Mouse (Mus musculus): Measurements from ENCODE around the gene Plcb4. TPM values are rescaled to one million over a fixed set of nuclear protein-coding genes. Genes with fewer than 3 reads are reported as not detected.

Gene Plcb4
- polyA plus RNA-seq, 1 experiment = 6.1 TPM

DNA sequence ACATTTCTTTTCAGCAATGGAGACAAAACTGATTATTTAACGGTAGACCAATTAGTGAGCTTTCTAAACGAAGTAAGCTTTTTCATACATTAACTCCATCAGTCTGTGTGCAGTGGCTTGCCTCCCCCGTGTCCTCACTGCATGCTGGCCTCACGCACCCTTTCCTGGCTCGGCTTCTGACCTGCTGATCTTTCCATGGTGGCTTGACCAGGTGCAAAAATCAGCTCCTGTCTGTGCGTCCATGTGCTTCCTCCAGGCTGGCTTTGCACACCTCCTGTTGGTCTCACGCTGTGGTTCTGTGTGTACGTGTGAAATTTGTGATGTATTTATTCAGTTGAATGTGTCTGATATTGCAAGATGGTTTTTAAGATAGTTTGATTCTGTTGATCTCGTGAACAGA, 281.1 kb downstream of the Plcb4 start:
- Histone ChIP-seq H3K4me1 (ENCODE audit: control insufficient read depth, insufficient read depth, low read length) (no peaks in the 10 kb centered on the region), H3K27ac (ENCODE audit: insufficient read depth, low read depth, low read length) (no peak overlapping the region), H3K36me3 (ENCODE audit: control insufficient read depth, insufficient read depth, low read length) (no peaks in the 10 kb centered on the region), H3K27me3 (replicated peaks; ENCODE audit: control insufficient read depth, insufficient read depth, low read length) (no peaks in the 10 kb centered on the region), H3K4me3 (ENCODE audit: insufficient read depth, low read depth, low read length) (no peak overlapping the region)
- TF ChIP-seq POLR2A (IDR thresholded peaks at IDR 0.05; ENCODE audit: low read depth, low read length) (no peak), CTCF (conservative IDR thresholded peaks at IDR 0.05; ENCODE audit: insufficient read depth, insufficient read length, low read depth, low read length) (no peak)
- WGBS = 73% methylated on average over 9 of the region's 9 CpGs
- no peak for DNase-seq

DNA sequence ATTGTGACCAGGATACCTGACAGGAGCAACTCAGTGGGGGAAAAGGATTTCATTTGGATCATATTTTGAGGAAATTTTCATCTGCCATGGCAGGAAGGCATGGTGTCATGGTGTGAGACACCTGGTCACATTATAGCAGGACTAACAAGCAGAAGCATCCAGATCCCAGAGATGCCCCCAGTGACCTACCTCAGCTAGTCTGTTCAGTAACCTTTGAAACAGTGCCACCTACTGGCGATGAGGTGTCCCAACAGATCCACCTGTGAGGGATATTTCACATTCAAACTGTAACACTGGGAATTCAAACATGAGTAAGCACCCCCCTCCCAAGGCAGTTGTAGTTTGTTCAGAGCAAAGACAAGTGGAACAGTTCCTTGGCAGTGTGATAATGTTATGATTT, 289.0 kb downstream of the Plcb4 start:
- Histone ChIP-seq H3K36me3 (ENCODE audit: control insufficient read depth, insufficient read depth, low read length) (no peaks in the 10 kb centered on the region), H3K27me3 (replicated peaks; ENCODE audit: control insufficient read depth, insufficient read depth, low read length) (no peaks in the 10 kb centered on the region), H3K4me1 (ENCODE audit: control insufficient read depth, insufficient read depth, low read length) (no peaks in the 10 kb centered on the region), H3K27ac (ENCODE audit: insufficient read depth, low read depth, low read length) (no peak overlapping the region), H3K4me3 (ENCODE audit: insufficient read depth, low read depth, low read length) (no peak overlapping the region)
- no peak for DNase-seq
- 85% methylated on average over 1 of the region's 1 CpGs for WGBS
- TF ChIP-seq POLR2A (IDR thresholded peaks at IDR 0.05; ENCODE audit: low read depth, low read length) = no peak
- peak; percentile 22; the same call in 1 of the 2 replicates for TF ChIP-seq CTCF (conservative IDR thresholded peaks at IDR 0.05; ENCODE audit: insufficient read depth, insufficient read length, low read depth, low read length)

DNA sequence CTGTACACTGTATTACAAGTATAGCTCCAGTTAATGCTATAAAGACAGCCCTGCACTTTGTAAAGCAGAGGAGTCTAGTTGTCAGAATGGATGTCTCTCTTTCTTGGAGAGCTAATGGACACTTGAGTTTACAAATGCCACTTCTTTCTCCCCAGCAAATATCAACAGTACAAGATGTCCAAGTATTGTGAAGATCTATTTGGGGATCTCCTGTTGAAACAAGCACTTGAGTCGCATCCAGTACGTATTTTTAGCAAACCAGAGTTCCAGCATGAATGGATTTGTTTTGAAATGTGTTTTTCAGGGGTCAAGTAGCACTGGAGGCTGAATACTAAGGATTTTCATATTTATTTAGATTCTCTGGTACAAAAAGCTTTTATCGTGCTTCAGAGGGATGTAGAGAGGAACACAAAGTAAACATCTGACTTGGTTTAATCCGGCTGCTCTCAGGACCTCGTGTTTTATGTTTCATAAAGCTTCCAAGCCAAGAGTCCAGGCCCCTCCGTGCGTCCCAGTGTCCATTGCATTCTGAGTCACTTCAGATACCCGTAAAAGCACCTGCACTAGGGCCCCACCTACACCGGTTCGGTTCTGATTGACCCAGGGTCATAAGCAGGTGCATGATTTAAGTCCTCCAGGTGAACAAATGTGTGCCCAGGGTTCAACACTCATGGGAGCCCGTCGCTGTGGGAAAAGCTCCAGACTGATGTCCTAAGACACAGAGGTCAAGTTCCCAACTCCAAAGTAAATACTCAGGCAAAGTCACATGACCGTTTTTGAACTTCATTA, 296.1 kb downstream of the Plcb4 start:
- TF ChIP-seq CTCF (conservative IDR thresholded peaks at IDR 0.05; ENCODE audit: insufficient read depth, insufficient read length, low read depth, low read length) (no peak), POLR2A (IDR thresholded peaks at IDR 0.05; ENCODE audit: low read depth, low read length) (no peak)
- H3K4me3 ChIP-seq (ENCODE audit: insufficient read depth, low read depth, low read length) = no peak overlapping the region
- H3K27ac ChIP-seq (ENCODE audit: insufficient read depth, low read depth, low read length) = no peak overlapping the region
- H3K4me1 ChIP-seq (ENCODE audit: control insufficient read depth, insufficient read depth, low read length) = no peaks in the 10 kb centered on the region
- WGBS = 63% methylated on average over 13 of the region's 13 CpGs
- H3K36me3 ChIP-seq (ENCODE audit: control insufficient read depth, insufficient read depth, low read length) = no peaks in the 10 kb centered on the region
- DNase-seq = peak; percentile 48
- H3K27me3 ChIP-seq (replicated peaks; ENCODE audit: control insufficient read depth, insufficient read depth, low read length) = no peaks in the 10 kb centered on the region

DNA sequence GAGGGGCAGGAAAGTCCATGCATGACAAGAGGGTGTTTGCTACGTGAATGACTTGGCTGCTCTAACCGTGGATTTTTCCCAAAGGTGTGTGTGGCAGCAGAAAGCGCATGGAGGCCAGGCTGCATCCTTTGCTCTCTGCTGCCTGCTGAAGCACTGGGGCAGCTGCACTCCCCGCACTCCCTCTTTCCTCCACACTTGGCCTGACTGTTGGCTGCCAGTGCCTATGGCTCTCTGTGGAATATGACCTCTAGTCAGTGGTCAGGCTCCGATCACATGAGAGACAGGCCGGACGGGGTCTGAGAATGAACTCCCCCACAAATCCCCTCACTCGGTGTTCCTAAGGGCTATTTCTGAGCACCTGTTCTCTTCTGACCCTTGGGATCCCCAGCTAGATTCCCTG, 297.0 kb downstream of the Plcb4 start:
- 73% methylated on average over 8 of the region's 8 CpGs for WGBS
- DNase-seq = peak; percentile 24
- Histone ChIP-seq H3K27ac (ENCODE audit: insufficient read depth, low read depth, low read length) (no peak overlapping the region), H3K27me3 (replicated peaks; ENCODE audit: control insufficient read depth, insufficient read depth, low read length) (no peaks in the 10 kb centered on the region), H3K4me3 (ENCODE audit: insufficient read depth, low read depth, low read length) (no peak overlapping the region), H3K36me3 (ENCODE audit: control insufficient read depth, insufficient read depth, low read length) (no peaks in the 10 kb centered on the region), H3K4me1 (ENCODE audit: control insufficient read depth, insufficient read depth, low read length) (no peaks in the 10 kb centered on the region)
- TF ChIP-seq CTCF (conservative IDR thresholded peaks at IDR 0.05; ENCODE audit: insufficient read depth, insufficient read length, low read depth, low read length) (no peak), POLR2A (IDR thresholded peaks at IDR 0.05; ENCODE audit: low read depth, low read length) (no peak)

DNA sequence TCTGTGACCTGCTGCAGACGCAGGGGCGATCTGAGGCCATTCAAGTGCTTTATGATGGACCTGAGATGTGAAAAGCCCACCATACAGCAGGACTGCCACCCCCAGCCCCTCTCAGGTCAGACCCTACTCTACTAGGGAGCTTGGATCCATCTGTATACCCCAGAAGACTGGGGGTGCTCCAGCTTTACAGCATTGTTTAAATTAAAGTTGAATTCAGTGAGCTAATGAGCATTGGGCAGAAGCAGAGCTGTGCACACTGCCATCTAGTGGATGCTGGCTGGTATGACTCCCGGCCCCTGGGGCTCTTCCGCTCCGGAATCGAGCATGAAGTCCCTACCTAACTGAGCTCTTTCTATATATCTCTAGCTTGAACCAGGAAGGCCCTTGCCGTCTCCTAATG, 298.9 kb downstream of the Plcb4 start:
- peak; percentile 88 for TF ChIP-seq CTCF (conservative IDR thresholded peaks at IDR 0.05; ENCODE audit: insufficient read depth, insufficient read length, low read depth, low read length)
- TF ChIP-seq POLR2A (IDR thresholded peaks at IDR 0.05; ENCODE audit: low read depth, low read length) = no peak
- H3K36me3 ChIP-seq (ENCODE audit: control insufficient read depth, insufficient read depth, low read length) = no peaks in the 10 kb centered on the region
- peak; percentile 45 for DNase-seq
- no peaks in the 10 kb centered on the region for H3K4me1 ChIP-seq (ENCODE audit: control insufficient read depth, insufficient read depth, low read length)
- WGBS = 36% methylated on average over 7 of the region's 7 CpGs
- H3K27ac ChIP-seq (ENCODE audit: insufficient read depth, low read depth, low read length) = no peak overlapping the region
- H3K4me3 ChIP-seq (ENCODE audit: insufficient read depth, low read depth, low read length) = no peak overlapping the region
- H3K27me3 ChIP-seq (replicated peaks; ENCODE audit: control insufficient read depth, insufficient read depth, low read length) = no peaks in the 10 kb centered on the region

DNA sequence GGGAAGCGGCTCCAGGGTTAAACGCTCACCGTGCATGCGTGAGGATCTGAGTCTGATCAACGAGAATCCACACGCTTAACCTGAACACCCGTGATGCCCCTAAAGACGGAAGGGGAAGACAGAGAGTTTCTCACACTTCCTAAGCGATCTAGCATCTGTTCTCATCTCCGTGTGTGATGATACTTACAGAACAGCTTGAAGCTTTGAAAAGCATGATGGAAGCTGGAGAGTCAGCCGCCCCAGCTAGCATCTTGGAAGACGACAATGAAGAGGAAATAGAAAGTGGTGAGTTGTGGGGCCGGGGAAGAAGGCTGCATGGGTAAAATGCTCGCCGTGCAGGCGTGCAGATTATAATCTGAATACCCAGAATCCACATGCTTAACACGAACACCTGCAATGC, 299.6 kb downstream of the Plcb4 start:
- 92% methylated on average over 17 of the region's 17 CpGs for WGBS
- H3K27ac ChIP-seq (ENCODE audit: insufficient read depth, low read depth, low read length) = no peak overlapping the region
- H3K4me3 ChIP-seq (ENCODE audit: insufficient read depth, low read depth, low read length) = no peak overlapping the region
- no peaks in the 10 kb centered on the region for H3K36me3 ChIP-seq (ENCODE audit: control insufficient read depth, insufficient read depth, low read length)
- no peaks in the 10 kb centered on the region for H3K27me3 ChIP-seq (replicated peaks; ENCODE audit: control insufficient read depth, insufficient read depth, low read length)
- H3K4me1 ChIP-seq (ENCODE audit: control insufficient read depth, insufficient read depth, low read length) = no peaks in the 10 kb centered on the region
- TF ChIP-seq CTCF (conservative IDR thresholded peaks at IDR 0.05; ENCODE audit: insufficient read depth, insufficient read length, low read depth, low read length) = no peak
- no peak for TF ChIP-seq POLR2A (IDR thresholded peaks at IDR 0.05; ENCODE audit: low read depth, low read length)
- DNase-seq = no peak

DNA sequence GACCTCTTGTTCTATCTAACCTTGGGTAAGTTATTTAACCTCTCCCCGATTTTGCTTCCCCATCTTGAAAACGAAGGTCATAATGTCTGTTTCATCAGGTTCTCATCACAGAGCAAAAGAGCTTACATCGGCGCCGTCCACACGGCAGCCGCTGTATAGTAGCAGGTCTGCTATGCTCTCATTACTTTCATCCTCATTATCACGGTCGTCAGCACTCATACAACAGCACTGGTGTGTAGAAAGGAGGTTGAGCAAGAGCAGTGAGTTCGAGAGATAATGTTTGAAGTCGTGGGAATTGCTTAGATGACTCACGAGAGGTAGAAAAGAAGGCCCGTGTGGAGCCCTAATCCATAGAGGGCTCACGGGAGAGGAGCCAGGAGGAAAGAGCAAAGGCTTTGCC, 304.3 kb downstream of the Plcb4 start:
- no peaks in the 10 kb centered on the region for H3K4me1 ChIP-seq (ENCODE audit: control insufficient read depth, insufficient read depth, low read length)
- H3K27ac ChIP-seq (ENCODE audit: insufficient read depth, low read depth, low read length) = no peak overlapping the region
- WGBS = 88% methylated on average over 14 of the region's 14 CpGs
- H3K27me3 ChIP-seq (replicated peaks; ENCODE audit: control insufficient read depth, insufficient read depth, low read length) = no peaks in the 10 kb centered on the region
- H3K4me3 ChIP-seq (ENCODE audit: insufficient read depth, low read depth, low read length) = no peak overlapping the region
- TF ChIP-seq POLR2A (IDR thresholded peaks at IDR 0.05; ENCODE audit: low read depth, low read length) (no peak), CTCF (conservative IDR thresholded peaks at IDR 0.05; ENCODE audit: insufficient read depth, insufficient read length, low read depth, low read length) (no peak)
- no peak for DNase-seq
- H3K36me3 ChIP-seq (ENCODE audit: control insufficient read depth, insufficient read depth, low read length) = no peaks in the 10 kb centered on the region
